Mouse (Mus musculus): ENCODE data around the gene 4931406C07Rik.

4931406C07Rik gene

GRCm38 (mm10) chr9:15297112-15297511 is 9.1 kb downstream of the 4931406C07Rik start:
- intact Hi-C loops (cut with DNase I), result no loop called here

- intact Hi-C loops (cut with DNase I), result no loop called here
These were observed 17.0 kb downstream of the 4931406C07Rik start for GRCm38 (mm10) chr9:15289251-15289650.

GRCm38 (mm10) chr9:15288402-15288801 is 17.8 kb downstream of the 4931406C07Rik start:
- intact Hi-C loops (cut with DNase I), result no loop called here

GRCm38 (mm10) chr9:15287846-15288245 is 18.4 kb downstream of the 4931406C07Rik start:
- intact Hi-C loops (cut with DNase I), result no loop called here

GRCm38 (mm10) chr9:15285443-15285842 is 20.8 kb downstream of the 4931406C07Rik start:
- intact Hi-C loops (cut with DNase I), result no loop called here

- intact Hi-C loops (cut with DNase I), result no loop called here
These were observed 25.8 kb downstream of the 4931406C07Rik start for GRCm38 (mm10) chr9:15280491-15280879.

GRCm38 (mm10) chr9:15279649-15280490 is 26.4 kb downstream of the 4931406C07Rik start, which contains the start of gene Med17:
TSS of gene Med17 (minus strand) at chr9:15279931.
- intact Hi-C loops (cut with DNase I), result no loop called here

- intact Hi-C loops (cut with DNase I), result no loop called here
These were observed 27.1 kb downstream of the 4931406C07Rik start for GRCm38 (mm10) chr9:15279139-15279648.

- intact Hi-C loops (cut with DNase I), result no loop called here
These were observed 27.9 kb downstream of the 4931406C07Rik start for GRCm38 (mm10) chr9:15278343-15278742.

- intact Hi-C loops (cut with DNase I), result no loop called here
These were observed 29.4 kb downstream of the 4931406C07Rik start for GRCm38 (mm10) chr9:15276855-15277254.

GRCm38 (mm10) chr9:15273981-15274380 is 32.3 kb downstream of the 4931406C07Rik start:
- intact Hi-C loops (cut with DNase I), result loop anchor here (5.0 kb wide), 1 partner anchor 48 kb away; no protein-coding TSS in a partner anchor

GRCm38 (mm10) chr9:15263487-15263886 is 42.8 kb downstream of the 4931406C07Rik start:
- intact Hi-C loops (cut with DNase I), result no loop called here

- intact Hi-C loops (cut with DNase I), result no loop called here
These were observed 44.3 kb downstream of the 4931406C07Rik start for GRCm38 (mm10) chr9:15261980-15262379.

GRCm38 (mm10) chr9:15256214-15256613 is 50.0 kb downstream of the 4931406C07Rik start:
- intact Hi-C loops (cut with DNase I), result no loop called here

- intact Hi-C loops (cut with DNase I), result no loop called here
These were observed 51.7 kb downstream of the 4931406C07Rik start for GRCm38 (mm10) chr9:15254501-15254900.

- intact Hi-C loops (cut with DNase I), result no loop called here
These were observed 54.1 kb downstream of the 4931406C07Rik start for GRCm38 (mm10) chr9:15252196-15252595.

- intact Hi-C loops (cut with DNase I), result no loop called here
These were observed 55.9 kb downstream of the 4931406C07Rik start for GRCm38 (mm10) chr9:15250376-15250775.

GRCm38 (mm10) chr9:15245319-15246075 is 60.8 kb downstream of the 4931406C07Rik start:
- intact Hi-C loops (cut with DNase I), result no loop called here

GRCm38 (mm10) chr9:15242130-15242529 is 64.1 kb downstream of the 4931406C07Rik start:
- intact Hi-C loops (cut with DNase I), result no loop called here

GRCm38 (mm10) chr9:15241596-15241939 is 64.7 kb downstream of the 4931406C07Rik start:
- intact Hi-C loops (cut with DNase I), result no loop called here

- intact Hi-C loops (cut with DNase I), result no loop called here
These were observed 65.2 kb downstream of the 4931406C07Rik start for GRCm38 (mm10) chr9:15240863-15241595.

Data from adrenal gland (tissue).